Comparison of ENCODE assay signal across 9 mouse cellular contexts in the genomic region with DNA sequence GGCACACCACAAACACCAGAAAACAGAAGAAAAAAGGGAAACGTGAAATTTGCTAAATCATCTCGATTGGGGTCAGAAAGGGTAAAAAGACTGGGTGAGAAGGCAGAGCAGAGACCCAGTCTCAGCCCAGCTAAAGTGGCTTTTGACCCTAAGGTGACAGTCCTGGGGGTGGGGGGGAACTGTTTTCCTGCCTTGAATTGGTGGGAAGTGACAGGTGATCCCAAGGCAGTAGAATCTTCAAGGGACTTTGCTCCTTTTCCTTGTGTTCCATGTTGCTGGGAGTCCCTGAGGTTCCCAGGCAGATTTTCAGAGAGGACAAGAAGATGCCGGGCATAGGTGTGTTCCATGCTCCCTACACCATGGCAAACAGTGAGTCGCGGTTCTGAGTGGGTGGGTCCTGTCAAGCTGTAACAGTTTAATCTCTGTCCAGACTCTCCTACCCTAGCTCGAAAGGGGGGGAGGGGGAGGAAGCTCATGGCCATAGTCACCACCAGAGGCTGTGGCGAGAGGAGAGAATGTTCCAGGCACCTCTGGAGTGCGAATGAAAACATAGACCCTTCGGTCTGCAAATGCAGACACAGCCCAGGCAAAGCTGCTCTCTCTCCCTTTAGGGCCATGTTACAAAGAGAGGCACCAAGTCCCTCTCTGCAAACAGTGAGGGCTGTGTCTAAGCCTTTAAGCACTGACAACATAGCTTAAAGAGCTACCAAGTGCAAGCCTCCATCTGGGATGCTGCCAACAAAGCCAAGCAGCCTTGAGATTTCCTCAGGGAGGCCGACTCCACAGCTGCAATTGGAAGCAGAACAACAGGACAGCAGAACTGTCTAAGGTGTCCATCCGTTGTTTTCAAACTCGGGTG. TPM values are rescaled to one million over a fixed set of nuclear protein-coding genes. Genes with fewer than 3 reads are reported as not detected.
DNase-seq lines count a peak whose midpoint lies in the region; ATAC-seq and TF ChIP-seq lines count a peak whose summit lies in the region.
"Had no signal": no experiment of that assay in that cellular context is flagged by ENCODE, and none has a peak within 500 bp of the region (broad histone marks: within the 10 kb centered on the region; RNA-seq: fewer than 3 reads in every experiment).

No protein-coding gene starts in this region.

- peak overlapping the region; percentile 27; the same call in 1 of the 2 replicates for H3K4me3 ChIP-seq in heart, embryonic 10.5 days
- peak overlapping the region; percentile 26 to 34 for H3K4me3 ChIP-seq in MEL (ENCODE audit: control insufficient read depth in 1 of 2, insufficient read depth in 1 of 2, low read depth in 2 of 2, low read length in 2 of 2)
- H3K4me3 ChIP-seq in embryonic facial prominence, embryonic 13.5 days = peak overlapping the region; percentile 20; the same call in 1 of the 2 replicates
- H3K4me3 ChIP-seq in liver, embryonic 15.5 days (replicated peaks) = no peak overlapping the region
- H3K4me3 ChIP-seq in cerebellum, adult 2 months (replicated peaks; ENCODE audit: insufficient read depth, low read depth, low read length) = no peak overlapping the region

- H3K27ac ChIP-seq in heart, embryonic 10.5 days = no peak overlapping the region
- no peak overlapping the region for H3K27ac ChIP-seq in MEL (ENCODE audit: control insufficient read depth, low read depth, low read length)
- H3K27ac ChIP-seq in embryonic facial prominence, embryonic 13.5 days = no peak overlapping the region
- no peak overlapping the region for H3K27ac ChIP-seq in liver, embryonic 15.5 days (replicated peaks)
- no peak overlapping the region for H3K27ac ChIP-seq in cerebellum, adult 2 months (ENCODE audit: insufficient read depth, low read length)

- DNase-seq in heart, embryonic 10.5 days (ENCODE audit: low spot score) = no peak
- DNase-seq in heart, postnatal 10 days = no peak
- DNase-seq in MEL (ENCODE audit: low read depth, low spot score) = peak; percentile 38
- DNase-seq in cerebellum, adult 2 months = no peak
- no peak for DNase-seq in cerebellum, postnatal 36 days
- no peak for DNase-seq in retina, postnatal 1 day

- no peaks in the 10 kb centered on the region for H3K36me3 ChIP-seq in heart, embryonic 10.5 days
- H3K36me3 ChIP-seq in MEL (ENCODE audit: control insufficient read depth in 1 of 2, insufficient read depth in 2 of 2, low read length in 2 of 2) = peaks cover 0 to 17% of the 10 kb centered on the region in 2 experiments; a peak in 2 of 4 replicates
- H3K36me3 ChIP-seq in embryonic facial prominence, embryonic 13.5 days = no peaks in the 10 kb centered on the region
- no peaks in the 10 kb centered on the region for H3K36me3 ChIP-seq in liver, embryonic 15.5 days (replicated peaks)

- TF ChIP-seq EP300 in MEL (IDR thresholded peaks at IDR 0.05; ENCODE audit: low read depth in 1 of 2, low read length in 2 of 2) = peak in 1 of 2 experiments; percentile 12; a peak in 1 of 4 replicates

- no peak for TF ChIP-seq RAD21 in MEL (IDR thresholded peaks at IDR 0.05; ENCODE audit: low read depth, low read length)

- peak overlapping the region; percentile 51 for H3K4me2 ChIP-seq in embryonic facial prominence, embryonic 13.5 days
- peak overlapping the region; percentile 19 for H3K4me2 ChIP-seq in liver, embryonic 15.5 days

- ATAC-seq in embryonic facial prominence, embryonic 13.5 days (ENCODE audit: insufficient number of reproducible peaks, insufficient read depth, low FRiP score, low TSS enrichment, low read depth) = no peak
- ATAC-seq in liver, embryonic 15.5 days (ENCODE audit: insufficient read depth) = no peak

- no peak for TF ChIP-seq CTCF in MEL (IDR thresholded peaks at IDR 0.05 in 2 of 3, conservative IDR thresholded peaks at IDR 0.05 in 1 of 3; ENCODE audit: control insufficient read depth in 1 of 3, insufficient read depth in 1 of 3, low read depth in 2 of 3, low read length in 3 of 3, poor library complexity in 1 of 3, severe bottlenecking in 1 of 3)
- TF ChIP-seq CTCF in cerebellum, adult 2 months (IDR thresholded peaks at IDR 0.05; ENCODE audit: borderline replicate concordance, insufficient read depth, low read depth, low read length) = no peak

- no peak for TF ChIP-seq POLR2A in MEL (IDR thresholded peaks at IDR 0.05; ENCODE audit: control insufficient read depth in 1 of 2, insufficient read depth in 1 of 2, low read depth in 1 of 2, low read length in 2 of 2, poor library complexity in 1 of 2)
- TF ChIP-seq POLR2A in cerebellum, adult 2 months (IDR thresholded peaks at IDR 0.05; ENCODE audit: borderline replicate concordance, insufficient read depth, low read length) = no peak

- WGBS in heart, embryonic 10.5 days = 41% methylated on average over 12 of the region's 12 CpGs
- 44% methylated on average over 12 of the region's 12 CpGs for WGBS in embryonic facial prominence, embryonic 13.5 days
- 22% methylated on average over 12 of the region's 12 CpGs for WGBS in liver, embryonic 15.5 days (ENCODE audit: insufficient replicate concordance)
- 46% methylated on average over 12 of the region's 12 CpGs for WGBS in cerebellum, adult 2 months

- H3K9me3 ChIP-seq in heart, embryonic 10.5 days = no peaks in the 10 kb centered on the region
- no peaks in the 10 kb centered on the region for H3K9me3 ChIP-seq in MEL (replicated peaks; ENCODE audit: insufficient read depth, low read length)
- H3K9me3 ChIP-seq in embryonic facial prominence, embryonic 13.5 days = no peaks in the 10 kb centered on the region
- H3K9me3 ChIP-seq in liver, embryonic 15.5 days (replicated peaks) = no peaks in the 10 kb centered on the region

- intact Hi-C loops in heart, postnatal 10 days (cut with DNase I) = loop anchor here (1.0 to 10.0 kb wide), 3 partner anchors 120 to 303 kb away; no protein-coding TSS in a partner anchor

- H3K4me1 ChIP-seq in heart, embryonic 10.5 days = peaks cover 27% of the 10 kb centered on the region
- H3K4me1 ChIP-seq in MEL (ENCODE audit: control insufficient read depth in 1 of 2, insufficient read depth in 2 of 2, low read length in 2 of 2) = peaks cover 8 to 21% of the 10 kb centered on the region in 2 experiments; a peak in 3 of 4 replicates
- H3K4me1 ChIP-seq in embryonic facial prominence, embryonic 13.5 days = peaks cover 31% of the 10 kb centered on the region
- peaks cover 32% of the 10 kb centered on the region for H3K4me1 ChIP-seq in liver, embryonic 15.5 days (replicated peaks)
- H3K4me1 ChIP-seq in cerebellum, adult 2 months (ENCODE audit: control insufficient read depth, insufficient read depth, low read length) = 0 out of 2 replicates have a peak, but pooled peaks cover 2% of the 10 kb centered on the region

- H3K79me2 ChIP-seq in MEL (ENCODE audit: control insufficient read depth, insufficient read depth, low read length, poor library complexity) = peaks cover 5% of the 10 kb centered on the region; the same call in 1 of the 2 replicates

- peak overlapping the region; percentile 20 for H3K9ac ChIP-seq in MEL (ENCODE audit: control insufficient read depth, low read depth, low read length, poor library complexity, severe bottlenecking)
- peak overlapping the region; percentile 51; the same call in 1 of the 2 replicates for H3K9ac ChIP-seq in embryonic facial prominence, embryonic 13.5 days
- no peak overlapping the region for H3K9ac ChIP-seq in liver, embryonic 15.5 days

- peaks cover 44% of the 10 kb centered on the region for H3K27me3 ChIP-seq in heart, embryonic 10.5 days (ENCODE audit: insufficient read depth, poor library complexity, severe bottlenecking)
- H3K27me3 ChIP-seq in MEL (ENCODE audit: control insufficient read depth in 1 of 2, insufficient read depth in 2 of 2, low read length in 2 of 2) = no peaks in the 10 kb centered on the region
- no peaks in the 10 kb centered on the region for H3K27me3 ChIP-seq in embryonic facial prominence, embryonic 13.5 days
- peaks cover 31% of the 10 kb centered on the region for H3K27me3 ChIP-seq in liver, embryonic 15.5 days
- no peaks in the 10 kb centered on the region for H3K27me3 ChIP-seq in cerebellum, adult 2 months (ENCODE audit: control insufficient read depth, insufficient read depth, low read length)

RNA-seq across cellular contexts. Expression of gene Armc12, which starts 3.2 kb away (rescaled TPM):
- polyA plus RNA-seq in heart, embryonic 10.5 days (2016; fragmentation: Nextera tagmentation; extraction: Ambion mirVana) = 0.10 TPM in 1 of 2 replicates, not detected in the other
- total RNA-seq in heart, postnatal 10 days (2021) = not detected
- not detected in 2 replicates for total RNA-seq in MEL (2012; rRNA removed)
- polyA plus RNA-seq in MEL (2012; ENCODE audit: insufficient read depth in 1 of 2, insufficient read length in 2 of 2, low read depth in 1 of 2, low replicate concordance in 2 of 2, missing spikeins in 1 of 2) = under 1 TPM in 1 of 2 experiments, not detected in 1; 0.15 TPM
- not detected in 2 replicates for polyA plus RNA-seq in embryonic facial prominence, embryonic 13.5 days (2015; fragmentation: Nextera tagmentation; extraction: Ambion mirVana)
- polyA plus RNA-seq in liver, embryonic 15.5 days (2015; fragmentation: Nextera tagmentation; extraction: Ambion mirVana) = not detected in 2 replicates
- not detected in 2 replicates for polyA plus RNA-seq in cerebellum, adult 2 months (2012; rRNA removed)
- total RNA-seq: ES-E14 had no signal

RNA-seq across cellular contexts. Expression of gene Fkbp5, which starts 10.1 kb away (rescaled TPM):
- polyA plus RNA-seq in heart, embryonic 10.5 days (2016; fragmentation: Nextera tagmentation; extraction: Ambion mirVana) = 16.0 and 21.9 TPM in 2 replicates
- 10 to 100 TPM in 1 of 2 experiments, 1 to 10 TPM in 1; 9.8 to 52.9 TPM for total RNA-seq in heart, postnatal 10 days (2021)
- 16.5 and 16.6 TPM in 2 replicates for total RNA-seq in MEL (2012; rRNA removed)
- polyA plus RNA-seq in MEL (2012; ENCODE audit: insufficient read depth in 1 of 2, insufficient read length in 2 of 2, low read depth in 1 of 2, low replicate concordance in 2 of 2, missing spikeins in 1 of 2) = 100 to 1,000 TPM in 1 of 2 experiments, 10 to 100 TPM in 1; 44.3 to 184 TPM
- 23.3 and 24.5 TPM in 2 replicates for polyA plus RNA-seq in embryonic facial prominence, embryonic 13.5 days (2015; fragmentation: Nextera tagmentation; extraction: Ambion mirVana)
- 15.0 and 17.5 TPM in 2 replicates for polyA plus RNA-seq in liver, embryonic 15.5 days (2015; fragmentation: Nextera tagmentation; extraction: Ambion mirVana)
- polyA plus RNA-seq in cerebellum, adult 2 months (2012; rRNA removed) = 8.6 and 8.9 TPM in 2 replicates

RNA-seq across cellular contexts. Expression of gene Clpsl2, which starts 21.8 kb away (rescaled TPM):
- not detected in 2 replicates for polyA plus RNA-seq in heart, embryonic 10.5 days (2016; fragmentation: Nextera tagmentation; extraction: Ambion mirVana)
- not detected for total RNA-seq in heart, postnatal 10 days (2021)
- total RNA-seq in MEL (2012; rRNA removed) = not detected in 2 replicates
- polyA plus RNA-seq in MEL (2012; ENCODE audit: insufficient read depth in 1 of 2, insufficient read length in 2 of 2, low read depth in 1 of 2, low replicate concordance in 2 of 2, missing spikeins in 1 of 2) = not detected
- not detected in 2 replicates for polyA plus RNA-seq in embryonic facial prominence, embryonic 13.5 days (2015; fragmentation: Nextera tagmentation; extraction: Ambion mirVana)
- not detected in 2 replicates for polyA plus RNA-seq in liver, embryonic 15.5 days (2015; fragmentation: Nextera tagmentation; extraction: Ambion mirVana)
- polyA plus RNA-seq in cerebellum, adult 2 months (2012; rRNA removed) = not detected in 2 replicates
- total RNA-seq: ES-E14 had no signal

RNA-seq across cellular contexts. Expression of gene Clps, which starts 33.2 kb away (rescaled TPM):
- 0.46 TPM in 1 of 2 replicates, not detected in the other for polyA plus RNA-seq in heart, embryonic 10.5 days (2016; fragmentation: Nextera tagmentation; extraction: Ambion mirVana)
- total RNA-seq in heart, postnatal 10 days (2021) = not detected
- not detected in 2 replicates for total RNA-seq in MEL (2012; rRNA removed)
- not detected for polyA plus RNA-seq in MEL (2012; ENCODE audit: insufficient read depth in 1 of 2, insufficient read length in 2 of 2, low read depth in 1 of 2, low replicate concordance in 2 of 2, missing spikeins in 1 of 2)
- 1.3 TPM in 1 of 2 replicates, not detected in the other for polyA plus RNA-seq in embryonic facial prominence, embryonic 13.5 days (2015; fragmentation: Nextera tagmentation; extraction: Ambion mirVana)
- polyA plus RNA-seq in liver, embryonic 15.5 days (2015; fragmentation: Nextera tagmentation; extraction: Ambion mirVana) = 4.2 and 30.4 TPM in 2 replicates
- 0.28 TPM in 1 of 2 replicates, not detected in the other for polyA plus RNA-seq in cerebellum, adult 2 months (2012; rRNA removed)

RNA-seq across cellular contexts. Expression of gene Lhfpl5, which starts 48.0 kb away (rescaled TPM):
- 0.25 and 0.41 TPM in 2 replicates for polyA plus RNA-seq in heart, embryonic 10.5 days (2016; fragmentation: Nextera tagmentation; extraction: Ambion mirVana)
- total RNA-seq in heart, postnatal 10 days (2021) = not detected
- not detected in 2 replicates for total RNA-seq in MEL (2012; rRNA removed)
- under 1 TPM in 1 of 2 experiments, not detected in 1; 0.19 TPM for polyA plus RNA-seq in MEL (2012; ENCODE audit: insufficient read depth in 1 of 2, insufficient read length in 2 of 2, low read depth in 1 of 2, low replicate concordance in 2 of 2, missing spikeins in 1 of 2)
- polyA plus RNA-seq in embryonic facial prominence, embryonic 13.5 days (2015; fragmentation: Nextera tagmentation; extraction: Ambion mirVana) = 0.50 and 0.76 TPM in 2 replicates
- polyA plus RNA-seq in liver, embryonic 15.5 days (2015; fragmentation: Nextera tagmentation; extraction: Ambion mirVana) = 0.06 and 0.10 TPM in 2 replicates
- polyA plus RNA-seq in cerebellum, adult 2 months (2012; rRNA removed) = 17.8 and 20.4 TPM in 2 replicates

Comparison
In these comparisons a context has a peak if more than half of its experiments do, and no peak if none do; other contexts are left out.
1. H3K4me3 ChIP-seq: peak in heart, embryonic 10.5 days (single experiment), MEL (2 of 2) and embryonic facial prominence, embryonic 13.5 days (single experiment); none in liver, embryonic 15.5 days (single experiment) and cerebellum, adult 2 months (single experiment).